Mouse (Mus musculus): Measurements from ENCODE around the gene Osbpl10. TPM values are rescaled to one million over a fixed set of nuclear protein-coding genes. Genes with fewer than 3 reads are reported as not detected.

The Osbpl10 gene
- polyA plus RNA-seq, 1 experiment, result 8.3 TPM

- no peaks in the 10 kb centered on the region for H3K36me3 ChIP-seq (ENCODE audit: control insufficient read depth, insufficient read depth, low read length, poor library complexity, severe bottlenecking)
- H3K9me3 ChIP-seq (replicated peaks; ENCODE audit: control insufficient read depth, insufficient read depth, low read length, poor library complexity, severe bottlenecking), result no peaks in the 10 kb centered on the region
- H3K27me3 ChIP-seq (ENCODE audit: control insufficient read depth, insufficient read depth, low read length, poor library complexity, severe bottlenecking), result no peaks in the 10 kb centered on the region
- no peak overlapping the region for H3K27ac ChIP-seq (ENCODE audit: insufficient read depth, low read length)
- H3K4me1 ChIP-seq (ENCODE audit: control insufficient read depth, insufficient read depth, low read length), result no peaks in the 10 kb centered on the region
- no peak overlapping the region for H3K4me3 ChIP-seq (ENCODE audit: low read depth, low read length)
- H3K9ac ChIP-seq (ENCODE audit: low read depth, poor library complexity, severe bottlenecking), result no peak overlapping the region
- TF ChIP-seq EP300 (IDR thresholded peaks at IDR 0.05; ENCODE audit: insufficient read depth, low read depth, low read length) (no peak), POLR2A (IDR thresholded peaks at IDR 0.05; ENCODE audit: insufficient read depth, low read length) (no peak), CTCF (IDR thresholded peaks at IDR 0.05; ENCODE audit: low read depth, low read length) (no peak)
Measured at GRCm38 (mm10) chr9:115120276-115120675, 141.9 kb downstream of the Osbpl10 start.

- Histone ChIP-seq H3K4me3 (ENCODE audit: low read depth, low read length) (no peak overlapping the region), H3K27ac (ENCODE audit: insufficient read depth, low read length) (no peak overlapping the region)
Measured at GRCm38 (mm10) chr9:115120678-115121224, 142.4 kb downstream of the Osbpl10 start.

GRCm38 (mm10) chr9:115127342-115127741 is 149.0 kb downstream of the Osbpl10 start:
- Histone ChIP-seq H3K27ac (ENCODE audit: insufficient read depth, low read length) (no peak overlapping the region), H3K36me3 (ENCODE audit: control insufficient read depth, insufficient read depth, low read length, poor library complexity, severe bottlenecking) (no peaks in the 10 kb centered on the region), H3K9ac (ENCODE audit: low read depth, poor library complexity, severe bottlenecking) (no peak overlapping the region), H3K4me1 (ENCODE audit: control insufficient read depth, insufficient read depth, low read length) (no peaks in the 10 kb centered on the region), H3K27me3 (ENCODE audit: control insufficient read depth, insufficient read depth, low read length, poor library complexity, severe bottlenecking) (no peaks in the 10 kb centered on the region), H3K9me3 (replicated peaks; ENCODE audit: control insufficient read depth, insufficient read depth, low read length, poor library complexity, severe bottlenecking) (no peaks in the 10 kb centered on the region), H3K4me3 (ENCODE audit: low read depth, low read length) (no peak overlapping the region)
- TF ChIP-seq CTCF (IDR thresholded peaks at IDR 0.05; ENCODE audit: low read depth, low read length), result no peak
- no peak for TF ChIP-seq EP300 (IDR thresholded peaks at IDR 0.05; ENCODE audit: insufficient read depth, low read depth, low read length)
- TF ChIP-seq POLR2A (IDR thresholded peaks at IDR 0.05; ENCODE audit: insufficient read depth, low read length), result no peak

More at GRCm38 (mm10) chr9:115120678-115121224, 142.4 kb downstream of the Osbpl10 start:
- Histone ChIP-seq H3K4me1 (ENCODE audit: control insufficient read depth, insufficient read depth, low read length) (no peaks in the 10 kb centered on the region), H3K9ac (ENCODE audit: low read depth, poor library complexity, severe bottlenecking) (no peak overlapping the region), H3K36me3 (ENCODE audit: control insufficient read depth, insufficient read depth, low read length, poor library complexity, severe bottlenecking) (no peaks in the 10 kb centered on the region), H3K9me3 (replicated peaks; ENCODE audit: control insufficient read depth, insufficient read depth, low read length, poor library complexity, severe bottlenecking) (no peaks in the 10 kb centered on the region), H3K27me3 (ENCODE audit: control insufficient read depth, insufficient read depth, low read length, poor library complexity, severe bottlenecking) (no peaks in the 10 kb centered on the region)
- TF ChIP-seq CTCF (IDR thresholded peaks at IDR 0.05; ENCODE audit: low read depth, low read length) (no peak), POLR2A (IDR thresholded peaks at IDR 0.05; ENCODE audit: insufficient read depth, low read length) (no peak), EP300 (IDR thresholded peaks at IDR 0.05; ENCODE audit: insufficient read depth, low read depth, low read length) (no peak)

GRCm38 (mm10) chr9:115133926-115134325 is 155.6 kb downstream of the Osbpl10 start:
- Histone ChIP-seq H3K9ac (ENCODE audit: low read depth, poor library complexity, severe bottlenecking) (no peak overlapping the region), H3K27ac (ENCODE audit: insufficient read depth, low read length) (no peak overlapping the region), H3K4me3 (ENCODE audit: low read depth, low read length) (no peak overlapping the region), H3K27me3 (ENCODE audit: control insufficient read depth, insufficient read depth, low read length, poor library complexity, severe bottlenecking) (no peaks in the 10 kb centered on the region), H3K9me3 (replicated peaks; ENCODE audit: control insufficient read depth, insufficient read depth, low read length, poor library complexity, severe bottlenecking) (no peaks in the 10 kb centered on the region), H3K4me1 (ENCODE audit: control insufficient read depth, insufficient read depth, low read length) (no peaks in the 10 kb centered on the region), H3K36me3 (ENCODE audit: control insufficient read depth, insufficient read depth, low read length, poor library complexity, severe bottlenecking) (no peaks in the 10 kb centered on the region)
- no peak for TF ChIP-seq EP300 (IDR thresholded peaks at IDR 0.05; ENCODE audit: insufficient read depth, low read depth, low read length)
- no peak for TF ChIP-seq POLR2A (IDR thresholded peaks at IDR 0.05; ENCODE audit: insufficient read depth, low read length)
- TF ChIP-seq CTCF (IDR thresholded peaks at IDR 0.05; ENCODE audit: low read depth, low read length), result no peak

- TF ChIP-seq POLR2A (IDR thresholded peaks at IDR 0.05; ENCODE audit: insufficient read depth, low read length), result no peak
- no peak for TF ChIP-seq CTCF (IDR thresholded peaks at IDR 0.05; ENCODE audit: low read depth, low read length)
- no peak for TF ChIP-seq EP300 (IDR thresholded peaks at IDR 0.05; ENCODE audit: insufficient read depth, low read depth, low read length)
- no peaks in the 10 kb centered on the region for H3K9me3 ChIP-seq (replicated peaks; ENCODE audit: control insufficient read depth, insufficient read depth, low read length, poor library complexity, severe bottlenecking)
- H3K9ac ChIP-seq (ENCODE audit: low read depth, poor library complexity, severe bottlenecking), result no peak overlapping the region
- no peaks in the 10 kb centered on the region for H3K4me1 ChIP-seq (ENCODE audit: control insufficient read depth, insufficient read depth, low read length)
- no peak overlapping the region for H3K4me3 ChIP-seq (ENCODE audit: low read depth, low read length)
- no peak overlapping the region for H3K27ac ChIP-seq (ENCODE audit: insufficient read depth, low read length)
- H3K27me3 ChIP-seq (ENCODE audit: control insufficient read depth, insufficient read depth, low read length, poor library complexity, severe bottlenecking), result no peaks in the 10 kb centered on the region
- H3K36me3 ChIP-seq (ENCODE audit: control insufficient read depth, insufficient read depth, low read length, poor library complexity, severe bottlenecking), result no peaks in the 10 kb centered on the region
Measured at GRCm38 (mm10) chr9:115134736-115135135, 156.4 kb downstream of the Osbpl10 start.

GRCm38 (mm10) chr9:115135352-115135751 is 157.0 kb downstream of the Osbpl10 start:
- Histone ChIP-seq H3K4me3 (ENCODE audit: low read depth, low read length) (no peak overlapping the region), H3K9ac (ENCODE audit: low read depth, poor library complexity, severe bottlenecking) (no peak overlapping the region), H3K36me3 (ENCODE audit: control insufficient read depth, insufficient read depth, low read length, poor library complexity, severe bottlenecking) (no peaks in the 10 kb centered on the region), H3K27ac (ENCODE audit: insufficient read depth, low read length) (no peak overlapping the region), H3K4me1 (ENCODE audit: control insufficient read depth, insufficient read depth, low read length) (no peaks in the 10 kb centered on the region), H3K9me3 (replicated peaks; ENCODE audit: control insufficient read depth, insufficient read depth, low read length, poor library complexity, severe bottlenecking) (no peaks in the 10 kb centered on the region), H3K27me3 (ENCODE audit: control insufficient read depth, insufficient read depth, low read length, poor library complexity, severe bottlenecking) (no peaks in the 10 kb centered on the region)
- no peak for TF ChIP-seq CTCF (IDR thresholded peaks at IDR 0.05; ENCODE audit: low read depth, low read length)

Data from ES-Bruce4 (cell line).